Mouse (Mus musculus) CD4-positive helper T cell, adult 2 months (primary cell): Measurements from ENCODE around the gene Ppp4r3b.

ENCODE experiments used
- DNase-seq: peaks from one replicate; pipeline ENCODE4 v3.0.0-alpha.2; 2012; ENCODE audit warnings: low read depth, missing footprints, low spot score

The Ppp4r3b gene

DNA sequence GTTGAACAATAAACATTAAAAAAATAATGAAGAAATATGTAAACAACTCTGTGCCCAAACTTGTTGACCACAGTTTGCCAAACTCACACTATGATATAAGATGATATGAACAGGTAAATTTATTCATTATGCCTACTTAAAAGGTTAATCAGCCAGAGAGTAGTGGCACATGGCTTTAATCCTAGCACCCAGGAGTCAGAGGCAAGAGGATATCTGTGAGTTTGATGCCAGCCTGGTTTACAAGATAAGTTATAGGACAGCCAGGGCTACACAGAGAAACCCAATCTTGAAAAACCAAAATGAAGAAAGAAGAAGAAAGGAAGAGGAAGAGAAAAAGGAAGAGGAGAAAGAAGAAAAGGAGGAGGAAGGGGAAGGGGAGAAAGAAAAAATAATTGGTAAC, 64.7 kb downstream of the Ppp4r3b start:
- no peak for DNase-seq

DNA sequence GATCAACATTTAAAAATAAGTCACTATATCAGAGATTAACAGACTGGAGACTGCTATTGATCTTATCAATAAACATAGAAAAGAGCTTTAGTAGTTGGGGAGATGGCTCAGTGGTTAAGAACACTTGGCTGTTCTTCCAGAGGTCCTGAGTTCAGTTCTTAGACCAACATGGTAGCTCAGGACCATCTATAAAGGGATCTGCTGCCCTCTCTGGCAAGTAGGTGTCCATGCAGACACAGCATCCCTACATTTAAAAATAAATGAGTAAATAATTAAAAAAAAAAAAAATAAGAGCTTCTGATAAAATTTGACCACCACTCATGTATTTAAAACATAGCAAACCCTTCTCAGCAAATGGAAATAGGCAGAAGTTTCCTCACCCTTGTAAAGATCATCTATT, 65.4 kb downstream of the Ppp4r3b start:
- no peak for DNase-seq

DNA sequence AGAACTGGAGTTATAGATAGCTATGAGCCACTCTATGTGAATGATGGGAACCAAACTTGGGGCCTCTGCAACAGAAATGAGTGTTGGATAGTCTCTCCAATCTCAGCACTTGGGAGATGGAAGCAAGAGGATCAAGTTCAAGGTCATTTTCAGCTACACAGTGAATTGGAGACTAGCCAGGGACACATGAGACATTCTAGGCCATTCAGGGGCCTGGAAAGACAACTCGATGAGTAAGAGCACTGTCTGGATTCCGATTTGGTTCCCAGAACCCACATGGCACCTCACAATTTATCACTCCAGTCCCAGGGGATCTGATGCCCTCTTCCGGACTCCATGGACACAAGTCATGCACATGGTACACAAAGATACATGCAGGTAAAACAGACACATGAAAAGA, 65.9 kb downstream of the Ppp4r3b start:
- DNase-seq, result no peak

DNA sequence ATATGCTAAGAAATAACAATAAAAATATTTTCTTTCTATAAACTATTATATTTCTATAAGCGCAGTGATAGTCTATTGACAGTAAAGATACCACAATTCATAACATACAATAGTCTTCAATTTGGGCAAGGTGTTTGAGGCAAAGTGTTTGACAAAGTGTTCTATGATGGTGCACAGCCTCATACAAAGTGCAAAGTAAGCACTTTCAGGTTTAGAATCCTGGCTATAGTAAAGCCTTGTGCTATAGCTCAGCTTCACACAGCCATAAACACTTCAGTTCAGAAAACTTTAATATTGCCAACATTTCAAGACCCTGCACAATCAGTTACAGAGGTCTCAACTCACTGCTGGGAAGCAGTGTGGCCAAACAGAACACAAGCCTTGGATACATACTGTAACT, 66.7 kb downstream of the Ppp4r3b start:
- DNase-seq, result no peak

DNA sequence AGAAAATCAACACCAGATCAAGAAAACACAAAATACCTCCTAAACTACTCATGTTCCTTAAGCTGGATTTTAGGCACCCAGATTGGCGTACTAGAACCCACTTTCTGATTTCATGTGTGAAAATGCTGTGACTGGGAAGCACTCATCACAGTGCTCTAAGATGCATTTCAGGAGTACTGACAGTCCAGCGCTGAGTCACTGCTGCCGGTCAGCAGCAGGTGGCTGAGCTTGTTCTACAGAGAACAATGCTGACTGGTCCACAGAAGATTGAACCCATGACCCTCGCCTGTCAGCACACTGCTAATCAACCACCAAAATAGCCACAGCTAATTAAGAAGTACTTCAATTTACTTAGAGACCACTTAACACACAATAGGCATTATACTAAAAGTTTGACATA, 69.3 kb downstream of the Ppp4r3b start:
- DNase-seq, result no peak

DNA sequence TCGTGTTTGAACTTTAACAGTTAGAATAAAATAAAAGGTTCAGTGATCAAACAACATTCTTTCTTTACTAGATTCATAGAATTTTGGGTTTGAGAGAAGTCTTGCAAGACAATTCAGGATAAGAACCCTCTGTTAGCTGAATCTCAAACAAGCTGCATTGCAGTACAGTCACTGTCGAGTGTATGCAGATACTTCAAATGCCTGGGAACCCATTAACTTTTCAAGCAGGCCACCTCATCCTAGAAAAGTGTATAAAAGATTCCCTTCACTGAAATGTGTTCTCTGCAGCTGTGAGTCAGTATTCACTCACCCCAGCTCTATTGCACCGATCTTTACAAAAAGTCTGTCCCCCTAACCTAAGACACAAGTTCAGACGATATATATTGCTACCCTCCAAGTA, 73.3 kb downstream of the Ppp4r3b start:
- DNase-seq, result no peak

DNA sequence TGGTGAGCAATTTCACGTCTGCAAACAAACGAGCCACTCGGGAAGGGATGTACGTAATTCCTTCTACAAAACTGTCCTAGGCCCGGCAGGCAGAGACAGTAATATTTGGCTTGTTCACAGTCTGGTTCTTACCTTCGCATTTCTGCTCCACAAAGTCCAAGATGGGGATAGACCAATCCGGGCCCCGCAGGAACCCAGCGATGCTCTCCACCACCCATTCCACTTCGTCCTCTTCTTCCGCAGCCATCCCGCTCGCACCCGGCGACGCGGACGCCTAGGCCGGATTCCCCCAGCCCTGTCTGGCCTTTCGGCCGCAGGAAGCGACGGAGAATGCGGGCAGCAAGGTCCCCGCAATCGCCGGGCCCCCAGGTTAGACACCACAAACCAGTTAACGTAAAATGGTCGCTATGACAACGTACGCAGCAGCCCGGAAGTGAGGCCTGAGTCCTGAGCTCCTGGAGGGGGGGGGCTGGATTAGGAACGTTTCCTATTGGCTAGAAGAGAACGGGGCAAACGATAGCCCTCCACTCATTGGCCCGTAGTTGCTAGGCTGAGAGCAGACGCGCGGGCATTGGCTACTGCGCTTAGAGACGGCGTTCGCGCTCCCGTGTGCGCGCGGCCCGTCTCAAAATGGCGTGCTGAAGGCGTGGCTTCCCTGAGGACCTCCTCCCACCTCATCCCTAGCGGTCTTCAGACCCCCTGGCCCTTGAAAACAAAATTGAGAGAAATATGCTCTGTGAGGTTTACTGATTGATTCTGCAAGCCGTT, 74.4 kb downstream of the Ppp4r3b start, which contains the start of gene Cfap36:
Gene Cfap36 (minus strand): TSS at position 527 of the 768 bp plus-strand sequence.
- peak; percentile 97 for DNase-seq

DNA sequence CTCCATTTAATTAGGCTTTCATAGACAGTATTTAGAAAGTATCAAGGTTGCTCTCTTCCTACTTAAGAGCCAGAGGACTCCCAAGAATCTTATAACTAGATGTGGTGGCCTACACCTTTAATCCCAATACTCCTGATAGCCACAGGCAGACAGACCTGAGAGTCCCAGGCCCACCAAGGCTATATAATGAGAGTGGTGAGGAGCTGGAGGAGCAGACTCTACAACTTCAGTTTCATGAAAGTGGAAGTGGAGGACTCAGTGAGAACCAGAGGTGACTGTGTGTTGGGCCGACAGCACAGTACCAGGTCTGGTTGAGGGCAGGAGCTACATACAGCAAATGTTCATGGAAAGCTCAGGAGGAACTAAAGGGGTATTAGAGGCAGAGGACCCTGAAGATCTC, 75.0 kb downstream of the Ppp4r3b start:
- DNase-seq, result no peak

DNA sequence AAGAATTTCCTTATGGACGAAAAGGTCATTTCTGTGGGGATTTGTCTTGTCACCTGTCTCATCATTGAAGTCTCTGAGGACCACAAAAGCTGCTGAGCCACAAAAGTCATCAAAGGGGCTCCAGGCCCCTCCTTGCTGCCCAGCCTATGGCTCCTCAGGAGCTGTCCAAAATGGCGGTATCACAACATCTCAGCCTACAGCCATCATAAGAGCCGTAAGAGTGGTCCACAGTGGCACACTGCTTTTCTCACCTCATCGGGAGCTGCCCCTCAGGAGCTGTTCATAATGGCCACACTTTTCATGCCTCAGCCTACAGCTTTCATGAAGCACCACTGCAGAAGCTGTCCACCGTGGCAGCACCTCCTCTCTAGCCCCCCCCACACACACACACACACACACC, 75.7 kb downstream of the Ppp4r3b start:
- DNase-seq, result no peak

DNA sequence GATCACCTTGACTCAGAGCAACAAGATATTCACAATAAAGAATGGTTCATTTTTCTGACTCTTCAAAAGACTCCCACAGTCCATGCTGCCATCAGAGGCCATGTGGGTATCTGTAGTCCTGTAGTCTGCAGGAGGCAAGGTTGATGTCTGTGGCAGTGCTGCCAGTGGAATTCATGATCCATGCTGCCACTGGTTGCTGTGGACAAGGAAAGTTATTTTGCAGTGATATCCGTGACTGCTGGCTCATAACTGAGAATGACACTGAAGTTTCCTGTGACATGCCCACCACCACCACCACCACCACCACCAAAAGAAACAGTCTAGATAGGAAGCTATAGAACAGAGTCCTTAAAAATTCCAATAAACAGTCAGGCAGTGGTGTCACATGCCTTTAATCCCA, 82.0 kb downstream of the Ppp4r3b start:
- no peak for DNase-seq

DNA sequence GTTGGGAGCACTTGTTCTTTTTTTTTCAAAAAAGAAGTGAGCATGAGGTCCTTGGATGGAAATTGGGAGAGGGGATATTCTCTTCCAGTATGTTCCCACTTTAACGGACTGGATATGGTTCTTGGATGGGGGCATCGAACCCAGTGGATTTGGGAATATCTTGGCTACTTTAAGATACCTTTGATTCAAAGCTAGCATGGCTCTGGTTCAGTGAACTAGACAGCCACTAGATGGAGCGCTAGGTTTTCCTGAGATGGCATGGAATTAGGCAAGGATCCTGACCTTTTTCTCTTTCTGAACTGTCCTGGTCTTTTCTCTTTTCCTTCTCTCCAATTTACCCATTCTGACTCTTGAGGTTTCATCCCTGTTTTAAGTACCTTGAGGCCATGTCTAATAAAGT, 95.1 kb downstream of the Ppp4r3b start:
- DNase-seq, result no peak
